Mouse (Mus musculus) cerebellum, adult 2 months (tissue): ENCODE measurements around the gene Gm14226. TPM values are rescaled to one million over a fixed set of nuclear protein-coding genes. Genes with fewer than 3 reads are reported as not detected.
"Not testable (repeated sequence)": the region's sequence is repeated elsewhere in the genome, so short reads cannot be mapped to it uniquely, and the experiment has no call there.

ENCODE experiments used
- DNase-seq, 2 experiments: peaks; one replicate each; pipeline ENCODE4 v3.0.0; 2021
- H3K27ac ChIP-seq: fragments of 200-500 bp; 2 replicates; pipeline ENCODE4 v1.5.1; 2012; ENCODE audit warnings: low read length, control low read depth, inconsistent platforms; ENCODE audit not compliant: insufficient read depth
- H3K27me3 ChIP-seq: fragments of 200-500 bp; 2 replicates; pipeline ENCODE4 v1.6.1; 2012; ENCODE audit warnings: inconsistent platforms, mild to moderate bottlenecking, low read length, moderate library complexity; ENCODE audit not compliant: control insufficient read depth, insufficient read depth
- H3K4me1 ChIP-seq: fragments of 200-500 bp; 2 replicates; pipeline ENCODE4 v1.6.1; 2011; ENCODE audit warnings: low read length; ENCODE audit not compliant: control insufficient read depth, insufficient read depth
- H3K4me3 ChIP-seq: fragments of 200-500 bp; replicated peaks from 2 replicates; pipeline ENCODE3; 2011; ENCODE audit warnings: mild to moderate bottlenecking, low read depth, low read length, control low read depth; ENCODE audit not compliant: insufficient read depth
- CTCF ChIP-seq: fragments of 200-500 bp; IDR thresholded peaks from 2 replicates; pipeline ENCODE4 v1.5.1; 2011; ENCODE audit warnings: low read depth, mild to moderate bottlenecking, control low read depth, low read length, moderate library complexity, borderline replicate concordance; ENCODE audit not compliant: insufficient read depth
- POLR2A ChIP-seq: fragments of 200-500 bp; IDR thresholded peaks from 2 replicates; pipeline ENCODE4 v1.6.1; 2011; ENCODE audit warnings: low read length, control low read depth, borderline replicate concordance; ENCODE audit not compliant: insufficient read depth
- WGBS: fragments of 180-500 bp; shearing (Covaris S2); methylation state at CpG from one replicate; pipeline ENCODE4 v1.1.7; 2018; 5-methylcytosine and 5-hydroxymethylcytosine counted together
- polyA plus RNA-seq: library from polyadenylated mRNA; depleted of rRNA; stranded (reverse); fragments of >200 nt; gene quantifications from 2 replicates; pipeline ENCODE4 v1.2.3, GENCODE M21; 2012; rRNA removed

Gene Gm14226
- polyA plus RNA-seq = 0.03 TPM in 1 of 2 replicates, not detected in the other

GRCm38 (mm10) chr2:155018251-155018755, at the start of gene Gm14226:
TSS of gene Gm14226 (plus strand) at chr2:155018266.
- WGBS = 7% methylated on average over 23 of the region's 26 CpGs
- not testable (repeated sequence) for H3K27ac ChIP-seq, DNase-seq, H3K4me1 ChIP-seq, H3K27me3 ChIP-seq
- H3K4me3 ChIP-seq = peak within 1 kb of the TSS; percentile 60

GRCm38 (mm10) chr2:154969740-154970397, 48.2 kb upstream of the Gm14226 start:
- 63% methylated on average over 14 of the region's 14 CpGs for WGBS
- not testable (repeated sequence) for H3K4me1 ChIP-seq, H3K27ac ChIP-seq, H3K4me3 ChIP-seq, DNase-seq, H3K27me3 ChIP-seq

GRCm38 (mm10) chr2:154971919-154972692, 46.0 kb upstream of the Gm14226 start:
- DNase-seq = no peak
- WGBS = 66% methylated on average over 18 of the region's 18 CpGs
- no peak overlapping the region for H3K4me3 ChIP-seq
- no peak for TF ChIP-seq CTCF
- TF ChIP-seq POLR2A = no peak
- no peaks in the 10 kb centered on the region for H3K4me1 ChIP-seq
- H3K27ac ChIP-seq = no peak overlapping the region
- no peaks in the 10 kb centered on the region for H3K27me3 ChIP-seq

- H3K27me3 ChIP-seq = no peaks in the 10 kb centered on the region
- no peak overlapping the region for H3K4me3 ChIP-seq
- H3K4me1 ChIP-seq = no peaks in the 10 kb centered on the region
- 91% methylated on average over 5 of the region's 5 CpGs for WGBS
- no peak overlapping the region for H3K27ac ChIP-seq
- no peak for DNase-seq
- TF ChIP-seq POLR2A (no peak), CTCF (no peak)
Observed at GRCm38 (mm10) chr2:154972981-154973380, 45.1 kb upstream of the Gm14226 start.

GRCm38 (mm10) chr2:154986609-154987008, 31.5 kb upstream of the Gm14226 start:
- Histone ChIP-seq H3K27me3 (no peaks in the 10 kb centered on the region), H3K4me3 (no peak overlapping the region), H3K27ac (no peak overlapping the region), H3K4me1 (no peaks in the 10 kb centered on the region)
- TF ChIP-seq POLR2A = no peak
- TF ChIP-seq CTCF = no peak
- WGBS = 61% methylated on average over 1 of the region's 1 CpGs
- DNase-seq = no peak

GRCm38 (mm10) chr2:154991411-154991810, 26.7 kb upstream of the Gm14226 start:
- no peak for DNase-seq
- H3K4me1 ChIP-seq = no peaks in the 10 kb centered on the region
- 85% methylated on average over 8 of the region's 8 CpGs for WGBS
- no peak overlapping the region for H3K4me3 ChIP-seq
- no peak overlapping the region for H3K27ac ChIP-seq
- no peak for TF ChIP-seq CTCF
- TF ChIP-seq POLR2A = no peak
- no peaks in the 10 kb centered on the region for H3K27me3 ChIP-seq

- Histone ChIP-seq H3K27me3 (no peaks in the 10 kb centered on the region), H3K4me1 (no peaks in the 10 kb centered on the region), H3K27ac (no peak overlapping the region), H3K4me3 (no peak overlapping the region)
- DNase-seq = no peak
- TF ChIP-seq CTCF = no peak
- no peak for TF ChIP-seq POLR2A
- WGBS = 85% methylated on average over 5 of the region's 5 CpGs
Observed at GRCm38 (mm10) chr2:154992083-154992482, 26.0 kb upstream of the Gm14226 start.

- no peak overlapping the region for H3K27ac ChIP-seq
- no peak for DNase-seq
- no peak overlapping the region for H3K4me3 ChIP-seq
- 95% methylated on average over 11 of the region's 11 CpGs for WGBS
- H3K27me3 ChIP-seq = no peaks in the 10 kb centered on the region
- TF ChIP-seq POLR2A (no peak), CTCF (no peak)
- no peaks in the 10 kb centered on the region for H3K4me1 ChIP-seq
Observed at GRCm38 (mm10) chr2:155005491-155005890, 12.6 kb upstream of the Gm14226 start.
